Mouse (Mus musculus) heart, embryonic 12.5 days (tissue): ENCODE results near the gene Nupl1. TPM values are rescaled to one million over a fixed set of nuclear protein-coding genes. Genes with fewer than 3 reads are reported as not detected.

Source experiments
- ATAC-seq: fragments of 200-750 bp; cut with Nextera tagmentation; 2 replicates; pipeline ENCODE4 v1.8.0; 2017; ENCODE audit warnings: moderate TSS enrichment, moderate library complexity; ENCODE audit not compliant: insufficient number of reproducible peaks, low FRiP score
- H3K27ac ChIP-seq: fragments of 300-500 bp; sonication (generic); 2 replicates; pipeline ENCODE4 v1.5.1; 2016; ENCODE audit warnings: mild to moderate bottlenecking, moderate library complexity; ENCODE audit not compliant: poor library complexity, severe bottlenecking
- H3K27me3 ChIP-seq: fragments of 300-500 bp; sonication (generic); replicated peaks from 2 replicates; pipeline ENCODE4 v1.6.1; 2016; ENCODE audit warnings: mild to moderate bottlenecking, moderate library complexity
- H3K36me3 ChIP-seq: fragments of 300-500 bp; sonication (generic); 2 replicates; pipeline ENCODE4 v1.6.1; 2016; ENCODE audit warnings: mild to moderate bottlenecking, moderate library complexity
- H3K4me1 ChIP-seq: fragments of 300-500 bp; sonication (generic); replicated peaks from 2 replicates; pipeline ENCODE4 v1.6.1; 2016; ENCODE audit warnings: mild to moderate bottlenecking
- H3K4me2 ChIP-seq: fragments of 300-500 bp; sonication (generic); 2 replicates; pipeline ENCODE4 v1.6.1; 2016; ENCODE audit warnings: mild to moderate bottlenecking, moderate library complexity
- H3K4me3 ChIP-seq: fragments of 300-500 bp; sonication (generic); 2 replicates; pipeline ENCODE4 v1.5.1; 2016; ENCODE audit warnings: mild to moderate bottlenecking
- H3K9ac ChIP-seq: fragments of 300-500 bp; sonication (generic); 2 replicates; pipeline ENCODE4 v1.6.1; 2016; ENCODE audit warnings: mild to moderate bottlenecking, moderate library complexity
- H3K9me3 ChIP-seq: fragments of 300-500 bp; sonication (generic); replicated peaks from 2 replicates; pipeline ENCODE4 v1.6.1; 2016; ENCODE audit warnings: mild to moderate bottlenecking, moderate library complexity
- WGBS: fragments of 180-500 bp; shearing (Covaris S2); methylation state at CpG from one replicate; pipeline ENCODE4 v1.1.7; 2016; 5-methylcytosine and 5-hydroxymethylcytosine counted together
- polyA plus RNA-seq: library from polyadenylated mRNA; unstranded; fragments of >200 nt; fragmentation: Nextera tagmentation; extraction: Ambion mirVana; gene quantifications from 2 replicates; pipeline ENCODE4 v1.2.1, GENCODE M21; 2016

The Nupl1 gene
- polyA plus RNA-seq, 1 experiment from 2014 or later = not detected

DNA sequence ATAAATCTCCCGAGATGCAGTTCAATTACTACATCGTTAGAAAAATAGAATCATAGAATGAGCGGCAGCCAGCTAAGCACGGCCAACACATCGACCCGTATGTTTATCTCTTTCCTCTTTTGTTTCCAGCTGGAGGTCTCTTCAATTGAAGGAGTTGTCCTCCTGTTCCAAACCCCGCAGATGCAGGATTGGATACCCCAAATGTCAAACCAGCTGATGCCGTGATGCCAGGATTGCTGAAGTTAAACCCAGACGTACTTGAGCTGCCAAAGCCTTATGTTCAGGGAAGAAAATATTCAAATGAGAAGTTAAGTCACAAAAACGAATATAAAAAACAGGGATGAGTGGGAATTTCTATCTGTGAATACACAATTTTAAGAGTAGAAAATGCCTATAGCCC, 31.3 kb downstream of the Nupl1 start:
- Histone ChIP-seq H3K36me3 (peaks cover 34% of the 10 kb centered on the region), H3K27me3 (no peaks in the 10 kb centered on the region), H3K4me3 (no peak overlapping the region), H3K9ac (no peak overlapping the region), H3K27ac (no peak overlapping the region), H3K4me2 (no peak overlapping the region), H3K9me3 (no peaks in the 10 kb centered on the region), H3K4me1 (no peaks in the 10 kb centered on the region)
- 90% methylated on average over 10 of the region's 10 CpGs for WGBS
- no peak for ATAC-seq

DNA sequence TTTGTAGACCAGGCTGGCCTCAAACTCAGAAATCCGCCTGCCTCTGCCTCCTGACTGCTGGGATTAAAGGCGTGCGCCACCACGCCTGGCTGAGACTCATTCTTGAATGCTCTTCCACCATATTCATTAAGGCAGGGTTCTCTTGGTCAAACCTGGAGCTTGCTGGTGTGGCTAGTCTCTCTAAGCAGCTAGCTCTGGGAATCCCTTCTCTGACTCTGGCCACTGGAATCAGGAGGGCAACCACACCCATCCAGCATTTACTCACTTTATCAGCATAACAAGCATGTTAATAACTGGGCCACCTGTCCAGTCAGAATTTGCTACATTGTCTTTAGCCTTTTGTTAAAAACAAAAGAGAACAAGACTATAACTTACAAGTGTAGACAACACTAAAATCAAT, 33.6 kb downstream of the Nupl1 start:
- ATAC-seq = no peak
- peaks cover 30% of the 10 kb centered on the region for H3K36me3 ChIP-seq
- no peaks in the 10 kb centered on the region for H3K27me3 ChIP-seq
- H3K4me1 ChIP-seq = no peaks in the 10 kb centered on the region
- 97% methylated on average over 4 of the region's 4 CpGs for WGBS
- H3K27ac ChIP-seq = no peak overlapping the region
- no peak overlapping the region for H3K9ac ChIP-seq
- H3K4me2 ChIP-seq = no peak overlapping the region
- H3K4me3 ChIP-seq = no peak overlapping the region
- no peaks in the 10 kb centered on the region for H3K9me3 ChIP-seq

DNA sequence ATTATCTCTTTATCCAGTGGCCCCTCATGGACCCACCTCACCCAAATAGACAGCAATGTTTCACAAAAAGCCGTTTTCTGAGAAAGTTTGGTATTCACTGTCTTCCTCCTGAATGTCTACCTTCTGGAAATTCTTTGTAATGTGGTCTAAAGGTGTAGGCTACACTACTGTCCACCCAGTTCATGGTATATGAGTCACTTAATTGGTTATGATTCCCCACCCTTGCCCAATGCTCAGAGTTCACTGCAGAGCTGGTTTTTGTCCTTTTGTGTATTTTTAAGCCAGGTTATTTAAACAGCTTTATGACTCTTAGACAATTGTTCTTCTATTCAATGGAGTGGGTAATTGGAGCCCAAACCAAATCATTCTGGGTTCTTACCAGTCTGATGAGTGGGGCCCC, 35.1 kb downstream of the Nupl1 start:
- Histone ChIP-seq H3K27ac (no peak overlapping the region), H3K36me3 (peaks cover 25% of the 10 kb centered on the region)

DNA sequence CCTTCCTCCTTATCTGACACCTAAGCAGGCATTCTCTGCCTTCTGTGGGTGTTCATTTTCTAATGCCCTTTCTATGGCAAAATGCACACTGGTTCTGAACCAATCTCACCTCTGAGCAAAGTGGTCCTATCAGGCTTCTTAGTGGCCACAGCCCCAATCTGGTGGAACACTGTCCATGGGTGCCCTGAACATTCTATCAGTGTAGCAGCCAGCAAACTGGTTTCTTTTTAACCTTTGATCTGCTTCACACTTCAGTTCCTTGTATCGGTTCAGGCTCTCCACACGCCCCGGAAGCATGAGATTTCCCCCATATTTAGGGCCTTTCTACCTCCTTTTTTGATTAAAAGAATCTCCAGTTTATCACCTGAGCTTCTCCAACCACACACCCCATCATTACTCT, 36.2 kb downstream of the Nupl1 start:
- H3K9me3 ChIP-seq = no peaks in the 10 kb centered on the region
- no peak for ATAC-seq

More for the DNA sequence above, 35.1 kb downstream of the Nupl1 start:
- Histone ChIP-seq H3K9ac (no peak overlapping the region), H3K27me3 (no peaks in the 10 kb centered on the region), H3K4me1 (peaks cover 8% of the 10 kb centered on the region; the same call in 1 of the 2 replicates), H3K4me3 (no peak overlapping the region), H3K9me3 (no peaks in the 10 kb centered on the region), H3K4me2 (no peak overlapping the region)
- ATAC-seq = no peak
- WGBS = 78% methylated on average over 1 of the region's 1 CpGs

DNA sequence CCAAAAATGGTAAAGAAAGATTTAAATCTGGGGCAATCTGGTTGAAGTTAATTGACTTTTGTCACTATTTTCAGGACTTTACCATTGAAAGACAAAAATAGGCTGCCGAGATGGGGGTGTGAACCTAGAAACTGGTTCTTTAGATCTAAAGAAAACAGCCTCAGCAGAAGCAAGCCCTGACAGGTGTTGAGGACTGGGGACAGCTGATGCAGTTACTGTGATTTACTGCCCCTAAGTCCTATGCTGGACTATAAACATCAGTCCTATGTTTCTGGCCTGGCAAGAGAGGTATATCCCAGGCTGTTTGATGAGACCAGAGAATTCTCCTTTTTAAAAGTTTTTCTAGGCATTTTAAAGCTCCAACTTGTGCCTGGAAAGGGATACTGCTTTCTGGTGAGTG, 37.2 kb downstream of the Nupl1 start:
- H3K27me3 ChIP-seq = no peaks in the 10 kb centered on the region
- ATAC-seq = no peak
- no peak overlapping the region for H3K9ac ChIP-seq
- peaks cover 18% of the 10 kb centered on the region for H3K36me3 ChIP-seq
- WGBS = 68% methylated on average over 1 of the region's 1 CpGs
- no peak overlapping the region for H3K4me3 ChIP-seq
- H3K4me2 ChIP-seq = no peak overlapping the region
- H3K27ac ChIP-seq = no peak overlapping the region
- peaks cover 11% of the 10 kb centered on the region; the same call in 1 of the 2 replicates for H3K4me1 ChIP-seq
- no peaks in the 10 kb centered on the region for H3K9me3 ChIP-seq

More for the DNA sequence above, 36.2 kb downstream of the Nupl1 start:
- H3K4me3 ChIP-seq = no peak overlapping the region
- no peak overlapping the region for H3K4me2 ChIP-seq
- 89% methylated on average over 3 of the region's 3 CpGs for WGBS
- peaks cover 21% of the 10 kb centered on the region for H3K36me3 ChIP-seq
- no peak overlapping the region for H3K9ac ChIP-seq
- H3K4me1 ChIP-seq = peaks cover 11% of the 10 kb centered on the region; the same call in 1 of the 2 replicates
- H3K27me3 ChIP-seq = no peaks in the 10 kb centered on the region
- no peak overlapping the region for H3K27ac ChIP-seq

DNA sequence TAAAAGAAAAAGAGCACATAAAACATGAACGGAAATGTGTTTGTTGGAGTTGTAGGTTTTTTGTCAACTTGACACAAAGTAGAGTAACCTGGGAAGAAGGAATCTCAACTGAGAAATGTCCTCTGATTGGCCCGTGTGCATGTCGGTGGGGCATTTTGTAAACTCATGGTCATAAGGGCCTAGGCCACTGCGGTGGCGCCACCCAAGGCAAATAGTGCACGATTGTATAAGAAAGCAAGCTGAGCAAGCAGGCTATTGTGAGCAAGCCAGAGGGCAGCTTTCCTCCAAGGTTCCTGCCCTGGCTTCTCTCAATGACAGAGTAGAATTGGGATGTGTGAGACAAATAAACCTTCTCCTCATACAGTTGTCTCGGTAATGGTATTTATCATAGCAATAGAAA, 42.1 kb downstream of the Nupl1 start:
- no peak for ATAC-seq
- H3K4me3 ChIP-seq = no peak overlapping the region
- H3K9me3 ChIP-seq = no peaks in the 10 kb centered on the region
- H3K4me1 ChIP-seq = peaks cover 11% of the 10 kb centered on the region; the same call in 1 of the 2 replicates
- no peaks in the 10 kb centered on the region for H3K36me3 ChIP-seq
- no peaks in the 10 kb centered on the region for H3K27me3 ChIP-seq
- WGBS = 84% methylated on average over 7 of the region's 7 CpGs
- H3K9ac ChIP-seq = no peak overlapping the region
- H3K27ac ChIP-seq = no peak overlapping the region
- H3K4me2 ChIP-seq = no peak overlapping the region

DNA sequence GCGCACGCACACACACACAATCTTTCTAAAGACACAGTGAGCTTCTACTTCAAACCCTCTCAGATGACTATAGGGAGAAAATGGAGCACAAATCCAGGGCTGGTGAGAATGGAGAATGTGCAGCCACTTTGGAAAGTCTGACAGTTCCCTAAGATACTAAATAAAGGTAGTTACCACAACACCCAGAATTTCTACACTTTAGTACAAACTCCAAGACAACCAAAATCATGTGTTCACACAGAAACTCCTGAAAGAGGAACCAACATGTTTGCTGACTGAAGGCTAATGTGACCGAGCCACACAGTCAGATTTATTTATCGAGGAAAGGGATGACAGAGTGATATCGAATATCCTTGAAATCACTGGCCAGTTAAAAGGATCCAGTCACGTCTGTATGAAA, 46.2 kb downstream of the Nupl1 start:
- Histone ChIP-seq H3K27ac (no peak overlapping the region), H3K4me2 (no peak overlapping the region), H3K9ac (no peak overlapping the region), H3K27me3 (no peaks in the 10 kb centered on the region), H3K36me3 (no peaks in the 10 kb centered on the region), H3K4me1 (no peaks in the 10 kb centered on the region), H3K4me3 (no peak overlapping the region), H3K9me3 (no peaks in the 10 kb centered on the region)
- WGBS = 88% methylated on average over 6 of the region's 6 CpGs
- ATAC-seq = no peak

DNA sequence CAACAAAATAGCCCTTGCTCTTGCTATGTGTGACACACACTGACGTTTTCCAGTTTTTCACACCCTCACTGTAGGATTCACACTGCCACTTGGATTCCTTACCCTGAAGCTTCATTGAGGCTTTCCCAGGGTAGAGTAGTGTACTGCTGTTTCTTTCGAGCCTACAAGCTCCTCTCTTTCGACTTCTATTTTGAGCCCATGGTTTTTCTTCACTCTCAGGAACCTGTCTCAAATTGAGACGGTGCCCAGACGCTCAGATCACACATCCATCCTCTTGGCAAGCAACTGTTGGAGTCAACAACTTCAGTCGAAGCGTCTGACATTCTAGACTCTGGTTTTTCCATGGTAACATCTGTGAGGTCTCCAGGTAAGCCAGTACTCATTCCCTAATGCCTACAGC, 54.3 kb downstream of the Nupl1 start, which contains the start of gene Atp8a2:
TSS of gene Atp8a2 (minus strand) at position 296 of the 400 bp plus-strand sequence.
- no peak for ATAC-seq
- WGBS = 43% methylated on average over 7 of the region's 7 CpGs
- H3K27ac ChIP-seq = no peak within 1 kb of the TSS

DNA sequence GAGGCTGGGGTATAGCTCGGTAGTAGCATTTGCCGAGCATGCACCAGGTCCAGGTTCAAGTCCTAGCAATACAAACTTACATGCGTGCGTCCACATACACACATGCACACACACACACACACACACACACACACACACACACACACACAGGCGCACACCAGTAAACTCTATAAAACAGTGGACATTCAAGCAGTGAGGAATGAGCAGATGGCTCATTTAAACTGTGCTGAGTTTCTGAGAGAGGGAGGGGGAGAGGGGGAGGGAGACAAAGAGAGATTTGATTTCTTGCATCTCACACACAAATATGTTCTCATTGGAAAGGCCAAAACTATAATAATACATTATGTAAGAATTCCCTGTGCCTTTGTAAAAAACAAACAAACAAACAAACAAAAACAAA, 55.2 kb downstream of the Nupl1 start:
- H3K27ac ChIP-seq = no peak overlapping the region
- no peak overlapping the region for H3K9ac ChIP-seq
- no peak for ATAC-seq
- H3K4me1 ChIP-seq = peaks cover 6% of the 10 kb centered on the region; the same call in 1 of the 2 replicates
- H3K4me3 ChIP-seq = no peak overlapping the region
- H3K4me2 ChIP-seq = no peak overlapping the region
- H3K27me3 ChIP-seq = no peaks in the 10 kb centered on the region
- no peaks in the 10 kb centered on the region for H3K36me3 ChIP-seq
- peaks cover 3% of the 10 kb centered on the region for H3K9me3 ChIP-seq
- WGBS = 77% methylated on average over 5 of the region's 5 CpGs

More for the DNA sequence above, 54.3 kb downstream of the Nupl1 start, which contains the start of gene Atp8a2:
- Histone ChIP-seq H3K4me2 (no peak within 1 kb of the TSS), H3K9ac (no peak within 1 kb of the TSS), H3K4me1 (peaks cover 6% of the 10 kb centered on the region; the same call in 1 of the 2 replicates), H3K36me3 (no peaks in the 10 kb centered on the region), H3K4me3 (no peak within 1 kb of the TSS), H3K27me3 (no peaks in the 10 kb centered on the region), H3K9me3 (no peaks in the 10 kb centered on the region)

DNA sequence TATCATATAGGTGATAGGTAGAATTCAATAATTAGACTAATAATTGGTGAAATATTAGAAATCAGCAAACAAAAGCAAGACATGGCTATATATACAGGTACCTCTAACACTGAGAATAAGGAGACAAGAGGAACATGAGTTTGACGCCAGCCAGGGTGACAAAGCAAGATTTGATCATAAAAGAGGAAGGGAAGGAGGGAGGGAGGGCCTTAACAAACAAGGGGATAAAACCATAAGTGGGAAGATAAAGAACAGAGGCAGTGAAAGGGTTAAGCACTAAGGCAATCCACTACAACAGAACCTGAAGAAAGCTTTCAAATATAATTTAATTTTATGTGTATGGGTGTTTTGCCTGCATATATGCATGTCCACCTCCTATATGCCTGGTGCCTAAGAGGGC, 56.6 kb downstream of the Nupl1 start:
- Histone ChIP-seq H3K36me3 (no peaks in the 10 kb centered on the region), H3K9ac (no peak overlapping the region), H3K27ac (no peak overlapping the region), H3K4me1 (peaks cover 14% of the 10 kb centered on the region), H3K4me2 (no peak overlapping the region), H3K4me3 (no peak overlapping the region), H3K9me3 (peaks cover 3% of the 10 kb centered on the region), H3K27me3 (no peaks in the 10 kb centered on the region)
- WGBS = 62% methylated on average over 1 of the region's 1 CpGs
- no peak for ATAC-seq

DNA sequence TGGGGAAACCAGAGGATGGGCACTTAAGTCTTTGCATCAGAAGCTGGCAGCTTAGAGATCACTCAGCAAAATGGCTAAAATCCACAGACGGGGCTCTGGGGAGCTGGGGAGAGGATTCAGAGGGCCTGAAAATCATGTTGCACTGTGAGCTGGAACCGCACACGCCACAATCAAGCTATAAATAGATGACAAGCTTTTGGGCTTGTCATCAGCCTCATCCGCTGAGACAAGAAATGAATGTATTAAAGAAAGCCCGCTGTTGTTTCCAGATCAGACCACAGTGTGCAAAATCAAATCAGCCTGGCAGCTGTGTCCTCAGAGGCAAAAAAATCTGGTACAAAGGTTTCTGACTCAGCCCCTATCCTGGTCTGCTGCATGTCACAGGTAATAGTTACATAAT, 61.5 kb downstream of the Nupl1 start:
- peaks cover 3% of the 10 kb centered on the region for H3K9me3 ChIP-seq
- H3K9ac ChIP-seq = no peak overlapping the region
- no peak overlapping the region for H3K4me3 ChIP-seq
- peak overlapping the region; percentile 13; the same call in 1 of the 2 replicates for H3K4me2 ChIP-seq
- no peak for ATAC-seq
- peak overlapping the region; percentile 61 for H3K27ac ChIP-seq
- peaks cover 29% of the 10 kb centered on the region for H3K4me1 ChIP-seq
- H3K27me3 ChIP-seq = no peaks in the 10 kb centered on the region
- 32% methylated on average over 5 of the region's 5 CpGs for WGBS
- no peaks in the 10 kb centered on the region for H3K36me3 ChIP-seq

DNA sequence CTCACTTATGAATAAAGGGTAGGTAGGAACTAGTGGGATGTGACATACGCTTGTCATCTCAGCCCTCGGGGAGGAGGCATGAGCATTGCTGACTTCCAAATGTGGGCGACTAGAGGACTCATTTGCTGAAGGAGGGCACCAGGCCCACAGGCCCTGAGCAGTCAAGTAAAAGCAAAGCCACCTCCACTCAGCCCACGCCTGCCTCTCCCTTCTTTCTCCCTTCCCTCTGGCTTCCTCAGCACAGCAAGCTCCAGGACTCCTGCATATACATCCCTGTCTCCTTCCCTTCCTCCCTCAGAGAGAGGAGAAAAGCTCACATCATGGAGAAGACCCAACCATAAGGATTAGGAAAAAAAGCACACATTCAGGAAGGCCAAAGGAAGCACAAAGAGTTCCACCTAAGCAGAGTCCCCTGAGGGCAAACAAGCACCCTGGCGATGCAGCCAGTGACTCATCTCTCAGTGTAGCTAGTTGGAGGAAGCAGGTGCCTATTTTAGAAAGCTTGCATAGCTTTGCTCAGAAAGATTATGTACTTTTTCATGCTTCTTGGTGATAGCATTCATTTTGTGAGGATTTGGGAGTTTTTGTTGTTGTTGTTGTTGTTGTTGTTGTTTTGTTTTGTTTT, 62.9 kb downstream of the Nupl1 start:
- Histone ChIP-seq H3K9me3 (peaks cover 3% of the 10 kb centered on the region), H3K4me3 (no peak overlapping the region), H3K4me2 (no peak overlapping the region), H3K36me3 (no peaks in the 10 kb centered on the region), H3K27ac (no peak overlapping the region), H3K4me1 (peaks cover 37% of the 10 kb centered on the region), H3K9ac (no peak overlapping the region), H3K27me3 (no peaks in the 10 kb centered on the region)
- ATAC-seq = no peak
- WGBS = 78% methylated on average over 5 of the region's 5 CpGs
